18 mouse cellular contexts compared by ENCODE assay signal in genomic region chr11:88564363-88564762, GRCm38 (mm10).
DNase-seq lines count a peak whose midpoint lies in the region; ATAC-seq and TF ChIP-seq lines count a peak whose summit lies in the region.
"Had no signal": no experiment of that assay in that cellular context is flagged by ENCODE, and none has a peak within 500 bp of the region (broad histone marks: within the 10 kb centered on the region; RNA-seq: fewer than 3 reads in every experiment).

No protein-coding gene starts in this region.

- TF ChIP-seq POLR2A in cerebellum, adult 2 months (IDR thresholded peaks at IDR 0.05; ENCODE audit: borderline replicate concordance, insufficient read depth, low read length), result no peak
- no peak for TF ChIP-seq POLR2A in ES-Bruce4 (IDR thresholded peaks at IDR 0.05; ENCODE audit: insufficient read depth, low read length)

- no peak overlapping the region for H3K4me3 ChIP-seq in cerebellum, adult 2 months (replicated peaks; ENCODE audit: insufficient read depth, low read depth, low read length)
- no peak overlapping the region for H3K4me3 ChIP-seq in heart, embryonic 14.5 days (ENCODE audit: control insufficient read depth in 1 of 2, insufficient read depth in 1 of 2, low read depth in 1 of 2, low read length in 2 of 2)
- H3K4me3 ChIP-seq in ES-Bruce4 (ENCODE audit: low read depth, low read length), result no peak overlapping the region
- H3K4me3 ChIP-seq in hindbrain, postnatal 0 days (ENCODE audit: low read length), result no peak overlapping the region
- H3K4me3 ChIP-seq: embryonic facial prominence, embryonic 12.5 days; myocyte had no signal

- peak in 1 of 2 experiments; percentile 39 for DNase-seq in cerebellum, adult 2 months
- DNase-seq in cerebellum, adult 11-12 months, result no peak
- no peak for DNase-seq in heart, adult 8-10 months (ENCODE audit: low spot score)
- peak; percentile 50 for DNase-seq in hindbrain, postnatal 0 days (ENCODE audit: low spot score)
- no peak for DNase-seq in left cerebral cortex, adult 9 months (ENCODE audit: low spot score in 2 of 2)
- DNase-seq: layer of hippocampus, adult 9-11 months; lung, embryonic 14.5 days; right cerebral cortex, postnatal 25 days; thymus, postnatal 25 days had no signal

- H3K4me2 ChIP-seq in heart, embryonic 14.5 days (ENCODE audit: low read length), result no peak overlapping the region
- H3K4me2 ChIP-seq in hindbrain, postnatal 0 days (ENCODE audit: low read depth, low read length), result no peak overlapping the region
- H3K4me2 ChIP-seq: embryonic facial prominence, embryonic 12.5 days; lung, embryonic 14.5 days had no signal

- no peak for ATAC-seq in heart, embryonic 14.5 days (ENCODE audit: insufficient number of reproducible peaks, insufficient read depth, low FRiP score, low read depth)
- no peak for ATAC-seq in hindbrain, postnatal 0 days
- ATAC-seq in erythroblast, adult 5-6 weeks (replicated peaks; ENCODE audit: low FRiP score, poor library complexity, severe bottlenecking), result no peak
- ATAC-seq: activated CD4-positive, CD25-positive, alpha-beta regulatory T cell, adult 4 months; intestine, embryonic 16.5 days had no signal

- H3K4me1 ChIP-seq in cerebellum, adult 2 months (ENCODE audit: control insufficient read depth, insufficient read depth, low read length), result peaks cover 23% of the 10 kb centered on the region
- H3K4me1 ChIP-seq in heart, embryonic 14.5 days (ENCODE audit: control insufficient read depth in 2 of 2, insufficient read depth in 2 of 2, low read length in 2 of 2), result peaks cover 41 to 52% of the 10 kb centered on the region in 2 experiments
- H3K4me1 ChIP-seq in ES-Bruce4 (ENCODE audit: control insufficient read depth, insufficient read depth, low read length), result peaks cover 15% of the 10 kb centered on the region
- H3K4me1 ChIP-seq in hindbrain, postnatal 0 days (ENCODE audit: insufficient read depth, low read length), result peaks cover 21% of the 10 kb centered on the region

- peak overlapping the region; percentile 38 for H3K27ac ChIP-seq in cerebellum, adult 2 months (ENCODE audit: insufficient read depth, low read length)
- H3K27ac ChIP-seq in heart, embryonic 14.5 days (replicated peaks in 1 of 2; ENCODE audit: control insufficient read depth in 1 of 2, insufficient read depth in 1 of 2, low read depth in 2 of 2, low read length in 2 of 2), result 0 out of 4 replicates have a peak overlapping the region, but pooled peaks have one; percentile 3 to 24
- H3K27ac ChIP-seq in ES-Bruce4 (ENCODE audit: insufficient read depth, low read length), result no peak overlapping the region
- peak overlapping the region; percentile 55; the same call in 1 of the 2 replicates for H3K27ac ChIP-seq in hindbrain, postnatal 0 days
- H3K27ac ChIP-seq: embryonic facial prominence, embryonic 12.5 days; kidney, postnatal 0 days had no signal

- H3K27me3 ChIP-seq in cerebellum, adult 2 months (ENCODE audit: control insufficient read depth, insufficient read depth, low read length), result no peaks in the 10 kb centered on the region
- no peaks in the 10 kb centered on the region for H3K27me3 ChIP-seq in heart, embryonic 14.5 days (ENCODE audit: control insufficient read depth, insufficient read depth, low read length)
- H3K27me3 ChIP-seq in ES-Bruce4 (ENCODE audit: control insufficient read depth, insufficient read depth, low read length, poor library complexity, severe bottlenecking), result no peaks in the 10 kb centered on the region
- H3K27me3 ChIP-seq in hindbrain, postnatal 0 days (ENCODE audit: insufficient read depth, low read length), result no peaks in the 10 kb centered on the region
- H3K27me3 ChIP-seq: CH12.LX; embryonic facial prominence, embryonic 12.5 days had no signal

- 0 out of 2 replicates have a peak, but pooled peaks have one; percentile 17 for TF ChIP-seq EP300 in ES-Bruce4 (IDR thresholded peaks at IDR 0.05; ENCODE audit: insufficient read depth, low read depth, low read length)

- H3K36me3 ChIP-seq in heart, embryonic 14.5 days (ENCODE audit: control insufficient read depth, insufficient read depth, low read length), result peaks cover 10% of the 10 kb centered on the region; the same call in 1 of the 2 replicates
- no peaks in the 10 kb centered on the region for H3K36me3 ChIP-seq in ES-Bruce4 (ENCODE audit: control insufficient read depth, insufficient read depth, low read length, poor library complexity, severe bottlenecking)
- no peaks in the 10 kb centered on the region for H3K36me3 ChIP-seq in hindbrain, postnatal 0 days (ENCODE audit: insufficient read depth, low read length)

- 17% methylated on average over 5 of the region's 5 CpGs for WGBS in cerebellum, adult 2 months
- 57% methylated on average over 5 of the region's 5 CpGs for WGBS in heart, embryonic 14.5 days
- 18% methylated on average over 5 of the region's 5 CpGs for WGBS in hindbrain, postnatal 0 days

- TF ChIP-seq CTCF in cerebellum, adult 2 months (IDR thresholded peaks at IDR 0.05; ENCODE audit: borderline replicate concordance, insufficient read depth, low read depth, low read length), result no peak
- TF ChIP-seq CTCF in ES-Bruce4 (IDR thresholded peaks at IDR 0.05; ENCODE audit: low read depth, low read length), result no peak
- no peak for TF ChIP-seq CTCF in hindbrain, postnatal 0 days (IDR thresholded peaks at IDR 0.05; ENCODE audit: low read depth)

- no peaks in the 10 kb centered on the region for H3K9me3 ChIP-seq in heart, embryonic 14.5 days (ENCODE audit: control insufficient read depth, low read length)
- no peaks in the 10 kb centered on the region for H3K9me3 ChIP-seq in ES-Bruce4 (replicated peaks; ENCODE audit: control insufficient read depth, insufficient read depth, low read length, poor library complexity, severe bottlenecking)
- H3K9me3 ChIP-seq in hindbrain, postnatal 0 days (ENCODE audit: low read length), result no peaks in the 10 kb centered on the region
- H3K9me3 ChIP-seq: embryonic facial prominence, embryonic 12.5 days had no signal

- no peak overlapping the region for H3K9ac ChIP-seq in heart, embryonic 14.5 days (ENCODE audit: low read length)
- no peak overlapping the region for H3K9ac ChIP-seq in ES-Bruce4 (ENCODE audit: low read depth, poor library complexity, severe bottlenecking)
- H3K9ac ChIP-seq in hindbrain, postnatal 0 days (replicated peaks; ENCODE audit: low read length), result no peak overlapping the region
- H3K9ac ChIP-seq: embryonic facial prominence, embryonic 12.5 days; lung, embryonic 14.5 days had no signal
